Mouse (Mus musculus) cerebellum, adult 2 months (tissue): ENCODE results near the gene Mfsd13b.

ENCODE experiments used
- CTCF ChIP-seq: fragments of 200-500 bp; IDR thresholded peaks from 2 replicates; pipeline ENCODE4 v1.5.1; 2011; ENCODE audit warnings: low read depth, mild to moderate bottlenecking, control low read depth, low read length, moderate library complexity, borderline replicate concordance; ENCODE audit not compliant: insufficient read depth
- POLR2A ChIP-seq: fragments of 200-500 bp; IDR thresholded peaks from 2 replicates; pipeline ENCODE4 v1.6.1; 2011; ENCODE audit warnings: low read length, control low read depth, borderline replicate concordance; ENCODE audit not compliant: insufficient read depth

DNA sequence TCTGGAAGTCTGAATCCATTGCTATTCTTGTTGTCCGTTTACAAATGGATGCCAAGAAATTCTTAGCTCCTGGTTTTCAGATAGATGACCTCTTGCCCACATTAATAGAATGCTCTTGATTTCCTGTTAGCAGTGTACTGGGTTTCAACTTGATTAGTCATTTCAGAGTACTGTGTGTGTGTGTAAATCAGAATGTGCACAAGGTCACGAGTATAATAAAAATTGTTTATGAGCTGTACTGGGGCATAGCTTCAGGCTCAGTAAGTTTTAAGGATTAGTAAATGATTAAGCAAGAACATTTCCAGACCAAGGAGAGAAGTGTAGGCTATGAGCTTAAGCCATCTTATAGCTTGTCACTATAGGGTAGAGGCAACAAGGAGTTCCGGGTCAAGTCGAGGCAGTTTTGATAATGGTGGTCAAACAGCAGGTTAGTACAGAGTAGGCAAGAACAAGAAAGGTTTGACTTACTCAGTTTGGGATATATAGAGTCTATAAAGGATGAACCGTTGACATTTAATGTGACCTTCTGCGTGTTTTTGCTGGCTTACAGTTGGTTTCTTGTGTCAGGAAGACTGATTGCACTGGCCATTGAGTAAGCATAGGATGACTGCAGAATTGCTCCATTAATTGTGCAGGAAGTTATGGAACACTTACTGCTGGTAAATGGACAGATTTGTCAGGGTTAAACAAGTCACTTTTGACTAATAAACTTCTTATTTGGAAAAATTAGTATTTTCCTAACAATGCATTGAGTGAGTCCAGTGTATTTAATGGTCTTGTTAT, 63.6 kb downstream of the Mfsd13b start:
- TF ChIP-seq CTCF (no peak), POLR2A (no peak)
